Mouse (Mus musculus): ENCODE results near the gene Tead1. TPM values are rescaled to one million over a fixed set of nuclear protein-coding genes. Genes with fewer than 3 reads are reported as not detected.
A peak's percentile ranks its signal among the peaks of the same experiment; 100 is the strongest.

Gene Tead1
- total RNA-seq (2014; rRNA removed; ENCODE audit: low replicate concordance) (63.9 and 87.9 TPM in 2 replicates), polyA plus RNA-seq (2015; fragmentation: Nextera tagmentation; extraction: Ambion mirVana) (19.0 and 20.8 TPM in 2 replicates)

- Histone ChIP-seq H3K4me1 (ENCODE audit: control insufficient read depth, insufficient read depth) (peaks cover 23% of the 10 kb centered on the region), H3K27ac (ENCODE audit: low read depth) (peak within 1 kb of the TSS; percentile 99), H3K4me2 (ENCODE audit: low read depth, low read length) (peak within 1 kb of the TSS; percentile 78), H3K9ac (replicated peaks; ENCODE audit: low read depth, low read length) (peak within 1 kb of the TSS; percentile 94), H3K36me3 (replicated peaks; ENCODE audit: control insufficient read depth, insufficient read depth, low read length) (no peaks in the 10 kb centered on the region), H3K27me3 (ENCODE audit: control insufficient read depth, insufficient read depth, low read length) (no peaks in the 10 kb centered on the region), H3K4me3 (ENCODE audit: low read depth, low read length) (peak within 1 kb of the TSS; percentile 86), H3K9me3 (replicated peaks; ENCODE audit: control insufficient read depth, low read length) (0 out of 2 replicates have a peak, but pooled peaks cover 3% of the 10 kb centered on the region)
- TF ChIP-seq CTCF (IDR thresholded peaks at IDR 0.05; ENCODE audit: low read depth) = no peak
- peak; percentile 67; the same call in 1 of the 2 replicates for TF ChIP-seq EP300 (IDR thresholded peaks at IDR 0.05; ENCODE audit: low read depth)
- DNase-seq (ENCODE audit: low spot score) (peak; percentile 83), ATAC-seq (ENCODE audit: insufficient read depth, low read depth) (peak; percentile 88)
- 0% methylated on average over 41 of the region's 57 CpGs for WGBS
Measured at GRCm38 (mm10) chr7:112679171-112679512, at the start of gene Tead1. Gene Tead1 (plus strand): TSS chr7:112679318.

GRCm38 (mm10) chr7:112634505-112635213, 44.5 kb upstream of the Tead1 start:
- DNase-seq (ENCODE audit: low spot score) (no peak), ATAC-seq (ENCODE audit: insufficient read depth, low read depth) (no peak)

GRCm38 (mm10) chr7:112635936-112636335, 43.2 kb upstream of the Tead1 start:
- H3K9ac ChIP-seq (replicated peaks; ENCODE audit: low read depth, low read length) = no peak overlapping the region
- no peak overlapping the region for H3K27ac ChIP-seq (ENCODE audit: low read depth)
- peaks cover 3% of the 10 kb centered on the region; the same call in 1 of the 2 replicates for H3K9me3 ChIP-seq (replicated peaks; ENCODE audit: control insufficient read depth, low read length)
- WGBS = 91% methylated on average over 2 of the region's 2 CpGs
- no peak overlapping the region for H3K4me2 ChIP-seq (ENCODE audit: low read depth, low read length)
- no peaks in the 10 kb centered on the region for H3K27me3 ChIP-seq (ENCODE audit: control insufficient read depth, insufficient read depth, low read length)
- H3K4me3 ChIP-seq (ENCODE audit: low read depth, low read length) = no peak overlapping the region
- TF ChIP-seq EP300 (IDR thresholded peaks at IDR 0.05; ENCODE audit: low read depth) (no peak), CTCF (IDR thresholded peaks at IDR 0.05; ENCODE audit: low read depth) (no peak)
- DNase-seq (ENCODE audit: low spot score) (no peak), ATAC-seq (ENCODE audit: insufficient read depth, low read depth) (no peak)
- 0 out of 2 replicates have a peak, but pooled peaks cover 3% of the 10 kb centered on the region for H3K36me3 ChIP-seq (replicated peaks; ENCODE audit: control insufficient read depth, insufficient read depth, low read length)
- peaks cover 5% of the 10 kb centered on the region; the same call in 1 of the 2 replicates for H3K4me1 ChIP-seq (ENCODE audit: control insufficient read depth, insufficient read depth)

More at GRCm38 (mm10) chr7:112634505-112635213, 44.5 kb upstream of the Tead1 start:
- Histone ChIP-seq H3K9ac (replicated peaks; ENCODE audit: low read depth, low read length) (no peak overlapping the region), H3K27ac (ENCODE audit: low read depth) (no peak overlapping the region), H3K4me1 (ENCODE audit: control insufficient read depth, insufficient read depth) (peaks cover 5% of the 10 kb centered on the region; the same call in 1 of the 2 replicates), H3K36me3 (replicated peaks; ENCODE audit: control insufficient read depth, insufficient read depth, low read length) (0 out of 2 replicates have a peak, but pooled peaks cover under 1% of the 10 kb centered on the region), H3K27me3 (ENCODE audit: control insufficient read depth, insufficient read depth, low read length) (no peaks in the 10 kb centered on the region), H3K4me2 (ENCODE audit: low read depth, low read length) (no peak overlapping the region), H3K9me3 (replicated peaks; ENCODE audit: control insufficient read depth, low read length) (peaks cover 3% of the 10 kb centered on the region; the same call in 1 of the 2 replicates), H3K4me3 (ENCODE audit: low read depth, low read length) (no peak overlapping the region)
- WGBS = 74% methylated on average over 10 of the region's 10 CpGs
- TF ChIP-seq EP300 (IDR thresholded peaks at IDR 0.05; ENCODE audit: low read depth) (no peak), CTCF (IDR thresholded peaks at IDR 0.05; ENCODE audit: low read depth) (no peak)

GRCm38 (mm10) chr7:112643866-112644543, 35.1 kb upstream of the Tead1 start:
- H3K4me2 ChIP-seq (ENCODE audit: low read depth, low read length) = no peak overlapping the region
- DNase-seq (ENCODE audit: low spot score) (no peak), ATAC-seq (ENCODE audit: insufficient read depth, low read depth) (no peak)
- H3K27me3 ChIP-seq (ENCODE audit: control insufficient read depth, insufficient read depth, low read length) = no peaks in the 10 kb centered on the region
- H3K4me3 ChIP-seq (ENCODE audit: low read depth, low read length) = no peak overlapping the region
- TF ChIP-seq EP300 (IDR thresholded peaks at IDR 0.05; ENCODE audit: low read depth) (no peak), CTCF (IDR thresholded peaks at IDR 0.05; ENCODE audit: low read depth) (no peak)
- 0 out of 2 replicates have a peak, but pooled peaks cover 3% of the 10 kb centered on the region for H3K36me3 ChIP-seq (replicated peaks; ENCODE audit: control insufficient read depth, insufficient read depth, low read length)
- no peaks in the 10 kb centered on the region for H3K9me3 ChIP-seq (replicated peaks; ENCODE audit: control insufficient read depth, low read length)
- H3K4me1 ChIP-seq (ENCODE audit: control insufficient read depth, insufficient read depth) = no peaks in the 10 kb centered on the region; the same call in 1 of the 2 replicates
- whole genome bisulfite sequencing = 82% methylated on average over 6 of the region's 6 CpGs
- H3K27ac ChIP-seq (ENCODE audit: low read depth) = no peak overlapping the region
- no peak overlapping the region for H3K9ac ChIP-seq (replicated peaks; ENCODE audit: low read depth, low read length)

- WGBS = 86% methylated on average over 6 of the region's 6 CpGs
- ATAC-seq (ENCODE audit: insufficient read depth, low read depth) (no peak), DNase-seq (ENCODE audit: low spot score) (no peak)
- H3K9me3 ChIP-seq (replicated peaks; ENCODE audit: control insufficient read depth, low read length) = no peaks in the 10 kb centered on the region
- H3K9ac ChIP-seq (replicated peaks; ENCODE audit: low read depth, low read length) = no peak overlapping the region
- H3K4me1 ChIP-seq (ENCODE audit: control insufficient read depth, insufficient read depth) = no peaks in the 10 kb centered on the region; the same call in 1 of the 2 replicates
- no peak overlapping the region for H3K4me3 ChIP-seq (ENCODE audit: low read depth, low read length)
- H3K27ac ChIP-seq (ENCODE audit: low read depth) = no peak overlapping the region
- TF ChIP-seq EP300 (IDR thresholded peaks at IDR 0.05; ENCODE audit: low read depth) (no peak), CTCF (IDR thresholded peaks at IDR 0.05; ENCODE audit: low read depth) (peak; percentile 21; the same call in 1 of the 2 replicates)
- 0 out of 2 replicates have a peak, but pooled peaks cover 3% of the 10 kb centered on the region for H3K36me3 ChIP-seq (replicated peaks; ENCODE audit: control insufficient read depth, insufficient read depth, low read length)
- no peak overlapping the region for H3K4me2 ChIP-seq (ENCODE audit: low read depth, low read length)
- no peaks in the 10 kb centered on the region for H3K27me3 ChIP-seq (ENCODE audit: control insufficient read depth, insufficient read depth, low read length)
Measured at GRCm38 (mm10) chr7:112644701-112645100, 34.4 kb upstream of the Tead1 start.
